Mouse (Mus musculus): ENCODE results near the gene Fam25c. TPM values are rescaled to one million over a fixed set of nuclear protein-coding genes. Genes with fewer than 3 reads are reported as not detected.

Fam25c gene
- not detected for polyA plus RNA-seq (2012; fragmentation: generic; extraction: Trizol)
- long read RNA-seq, experiment 1: 0 reads
- long read RNA-seq, experiment 2: 0 reads

- H3ac ChIP-seq (ENCODE audit: control insufficient read depth, insufficient read length, low read depth): no peak within 1 kb of the TSS
- H3K27me3 ChIP-seq (ENCODE audit: control insufficient read depth, insufficient read depth, insufficient read length): no peaks in the 10 kb centered on the region
- no peaks in the 10 kb centered on the region for H3K36me3 ChIP-seq (ENCODE audit: control insufficient read depth, insufficient read depth)
- H3K79me3 ChIP-seq (ENCODE audit: low read depth): no peaks in the 10 kb centered on the region
- no peak within 1 kb of the TSS for H3K4me3 ChIP-seq (ENCODE audit: insufficient read depth, poor library complexity, severe bottlenecking)
- TF ChIP-seq MYOG (IDR thresholded peaks at IDR 0.05; ENCODE audit: control insufficient read depth, extremely low read depth, insufficient read length) (no peak), CEBPB (IDR thresholded peaks at IDR 0.05; ENCODE audit: low read depth) (no peak), MYOD1 (IDR thresholded peaks at IDR 0.05; ENCODE audit: control insufficient read depth, insufficient read length, low read depth) (no peak), MAX (IDR thresholded peaks at IDR 0.05) (no peak), USF1 (IDR thresholded peaks at IDR 0.05; ENCODE audit: low read depth) (no peak), FOSL1 (IDR thresholded peaks at IDR 0.05; ENCODE audit: insufficient read depth, low read length, poor library complexity, severe bottlenecking) (no peak), CTCF (IDR thresholded peaks at IDR 0.05; ENCODE audit: control insufficient read depth, insufficient read depth, insufficient read length) (no peak)
- no peaks in the 10 kb centered on the region for H3K79me2 ChIP-seq (ENCODE audit: control insufficient read depth, insufficient read depth)
These were observed at the start of gene Fam25c for GRCm38 (mm10) chr14:34355301-34355700. Gene Fam25c (minus strand): TSS chr14:34355433.

GRCm38 (mm10) chr14:34403424-34403823 lies 48.2 kb upstream of the Fam25c start:
- Histone ChIP-seq H3K79me2 (ENCODE audit: control insufficient read depth, insufficient read depth) (no peaks in the 10 kb centered on the region), H3K79me3 (ENCODE audit: low read depth) (no peaks in the 10 kb centered on the region), H3K27me3 (ENCODE audit: control insufficient read depth, insufficient read depth, insufficient read length) (no peaks in the 10 kb centered on the region), H3K4me3 (ENCODE audit: insufficient read depth, poor library complexity, severe bottlenecking) (no peak overlapping the region), H3ac (ENCODE audit: control insufficient read depth, insufficient read length, low read depth) (no peak overlapping the region), H3K36me3 (ENCODE audit: control insufficient read depth, insufficient read depth) (peaks cover 30% of the 10 kb centered on the region)
- TF ChIP-seq MYOG (IDR thresholded peaks at IDR 0.05; ENCODE audit: control insufficient read depth, extremely low read depth, insufficient read length) (no peak), FOSL1 (IDR thresholded peaks at IDR 0.05; ENCODE audit: insufficient read depth, low read length, poor library complexity, severe bottlenecking) (no peak), USF1 (IDR thresholded peaks at IDR 0.05; ENCODE audit: low read depth) (no peak), MYOD1 (IDR thresholded peaks at IDR 0.05; ENCODE audit: control insufficient read depth, insufficient read length, low read depth) (no peak), MAX (IDR thresholded peaks at IDR 0.05) (no peak), CTCF (IDR thresholded peaks at IDR 0.05; ENCODE audit: control insufficient read depth, insufficient read depth, insufficient read length) (no peak), CEBPB (IDR thresholded peaks at IDR 0.05; ENCODE audit: low read depth) (no peak)

GRCm38 (mm10) chr14:34402871-34403270 lies 47.6 kb upstream of the Fam25c start:
- Histone ChIP-seq H3K79me3 (ENCODE audit: low read depth) (no peaks in the 10 kb centered on the region), H3K79me2 (ENCODE audit: control insufficient read depth, insufficient read depth) (no peaks in the 10 kb centered on the region), H3K4me3 (ENCODE audit: insufficient read depth, poor library complexity, severe bottlenecking) (no peak overlapping the region), H3K36me3 (ENCODE audit: control insufficient read depth, insufficient read depth) (peaks cover 27% of the 10 kb centered on the region), H3K27me3 (ENCODE audit: control insufficient read depth, insufficient read depth, insufficient read length) (no peaks in the 10 kb centered on the region), H3ac (ENCODE audit: control insufficient read depth, insufficient read length, low read depth) (no peak overlapping the region)
- TF ChIP-seq CEBPB (IDR thresholded peaks at IDR 0.05; ENCODE audit: low read depth) (no peak), USF1 (IDR thresholded peaks at IDR 0.05; ENCODE audit: low read depth) (no peak), CTCF (IDR thresholded peaks at IDR 0.05; ENCODE audit: control insufficient read depth, insufficient read depth, insufficient read length) (no peak), MYOG (IDR thresholded peaks at IDR 0.05; ENCODE audit: control insufficient read depth, extremely low read depth, insufficient read length) (no peak), MAX (IDR thresholded peaks at IDR 0.05) (no peak), FOSL1 (IDR thresholded peaks at IDR 0.05; ENCODE audit: insufficient read depth, low read length, poor library complexity, severe bottlenecking) (no peak), MYOD1 (IDR thresholded peaks at IDR 0.05; ENCODE audit: control insufficient read depth, insufficient read length, low read depth) (no peak)

GRCm38 (mm10) chr14:34401135-34401534 lies 45.9 kb upstream of the Fam25c start:
- Histone ChIP-seq H3K79me2 (ENCODE audit: control insufficient read depth, insufficient read depth) (no peaks in the 10 kb centered on the region), H3K27me3 (ENCODE audit: control insufficient read depth, insufficient read depth, insufficient read length) (no peaks in the 10 kb centered on the region), H3ac (ENCODE audit: control insufficient read depth, insufficient read length, low read depth) (no peak overlapping the region), H3K4me3 (ENCODE audit: insufficient read depth, poor library complexity, severe bottlenecking) (no peak overlapping the region), H3K79me3 (ENCODE audit: low read depth) (no peaks in the 10 kb centered on the region), H3K36me3 (ENCODE audit: control insufficient read depth, insufficient read depth) (peaks cover 10% of the 10 kb centered on the region)
- TF ChIP-seq USF1 (IDR thresholded peaks at IDR 0.05; ENCODE audit: low read depth) (no peak), CTCF (IDR thresholded peaks at IDR 0.05; ENCODE audit: control insufficient read depth, insufficient read depth, insufficient read length) (peak; percentile 93), FOSL1 (IDR thresholded peaks at IDR 0.05; ENCODE audit: insufficient read depth, low read length, poor library complexity, severe bottlenecking) (no peak), MYOG (IDR thresholded peaks at IDR 0.05; ENCODE audit: control insufficient read depth, extremely low read depth, insufficient read length) (no peak)

DNA sequence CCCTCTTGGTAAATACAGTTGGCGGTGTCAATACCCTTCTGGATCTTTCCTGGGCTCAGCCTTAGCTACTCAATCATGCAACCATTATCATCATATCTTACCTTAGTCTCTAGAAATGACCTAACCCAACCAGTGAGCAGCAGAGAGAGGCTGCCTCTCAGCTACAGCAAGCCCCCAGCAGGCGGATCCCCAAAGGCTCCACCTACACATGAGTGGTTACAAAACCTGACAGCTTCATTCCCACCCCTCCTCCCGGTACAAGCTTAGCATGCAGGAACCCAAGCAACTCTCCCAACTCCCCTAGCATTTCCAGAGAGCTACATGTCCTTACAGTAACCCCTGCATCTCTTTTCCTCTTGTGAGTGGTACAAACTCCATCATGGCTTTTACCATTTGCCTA lies 44.8 kb upstream of the Fam25c start:
- Histone ChIP-seq H3K79me2 (ENCODE audit: control insufficient read depth, insufficient read depth) (no peaks in the 10 kb centered on the region), H3K79me3 (ENCODE audit: low read depth) (no peaks in the 10 kb centered on the region), H3ac (ENCODE audit: control insufficient read depth, insufficient read length, low read depth) (no peak overlapping the region), H3K36me3 (ENCODE audit: control insufficient read depth, insufficient read depth) (peaks cover 6% of the 10 kb centered on the region), H3K4me3 (ENCODE audit: insufficient read depth, poor library complexity, severe bottlenecking) (no peak overlapping the region), H3K27me3 (ENCODE audit: control insufficient read depth, insufficient read depth, insufficient read length) (no peaks in the 10 kb centered on the region)
- TF ChIP-seq MYOG (IDR thresholded peaks at IDR 0.05; ENCODE audit: control insufficient read depth, extremely low read depth, insufficient read length) (no peak), MYOD1 (IDR thresholded peaks at IDR 0.05; ENCODE audit: control insufficient read depth, insufficient read length, low read depth) (no peak), USF1 (IDR thresholded peaks at IDR 0.05; ENCODE audit: low read depth) (no peak), FOSL1 (IDR thresholded peaks at IDR 0.05; ENCODE audit: insufficient read depth, low read length, poor library complexity, severe bottlenecking) (no peak), MAX (IDR thresholded peaks at IDR 0.05) (no peak), CEBPB (IDR thresholded peaks at IDR 0.05; ENCODE audit: low read depth) (no peak), CTCF (IDR thresholded peaks at IDR 0.05; ENCODE audit: control insufficient read depth, insufficient read depth, insufficient read length) (no peak)

GRCm38 (mm10) chr14:34399301-34399700 lies 44.1 kb upstream of the Fam25c start:
- Histone ChIP-seq H3K27me3 (ENCODE audit: control insufficient read depth, insufficient read depth, insufficient read length) (no peaks in the 10 kb centered on the region), H3ac (ENCODE audit: control insufficient read depth, insufficient read length, low read depth) (no peak overlapping the region), H3K79me2 (ENCODE audit: control insufficient read depth, insufficient read depth) (no peaks in the 10 kb centered on the region), H3K4me3 (ENCODE audit: insufficient read depth, poor library complexity, severe bottlenecking) (no peak overlapping the region), H3K36me3 (ENCODE audit: control insufficient read depth, insufficient read depth) (peaks cover under 1% of the 10 kb centered on the region), H3K79me3 (ENCODE audit: low read depth) (no peaks in the 10 kb centered on the region)
- TF ChIP-seq MYOD1 (IDR thresholded peaks at IDR 0.05; ENCODE audit: control insufficient read depth, insufficient read length, low read depth) (no peak), USF1 (IDR thresholded peaks at IDR 0.05; ENCODE audit: low read depth) (no peak), MYOG (IDR thresholded peaks at IDR 0.05; ENCODE audit: control insufficient read depth, extremely low read depth, insufficient read length) (no peak), CEBPB (IDR thresholded peaks at IDR 0.05; ENCODE audit: low read depth) (no peak), MAX (IDR thresholded peaks at IDR 0.05) (no peak), FOSL1 (IDR thresholded peaks at IDR 0.05; ENCODE audit: insufficient read depth, low read length, poor library complexity, severe bottlenecking) (no peak), CTCF (IDR thresholded peaks at IDR 0.05; ENCODE audit: control insufficient read depth, insufficient read depth, insufficient read length) (no peak)

Measured in C2C12 (cell line).